Mouse (Mus musculus): ENCODE data around the gene Mc1r. TPM values are rescaled to one million over a fixed set of nuclear protein-coding genes. Genes with fewer than 3 reads are reported as not detected.
"Not testable (repeated sequence)": the region's sequence is repeated elsewhere in the genome, so short reads cannot be mapped to it uniquely, and the experiment has no call there.

The Mc1r gene
- total RNA-seq, 1 experiment from 2014 or later = not detected

GRCm38 (mm10) chr8:123427639-123428275, 20.9 kb downstream of the Mc1r start:
- no peak for ATAC-seq (replicated peaks; ENCODE audit: insufficient number of reproducible peaks, low FRiP score, low TSS enrichment, poor library complexity, severe bottlenecking)

DNA sequence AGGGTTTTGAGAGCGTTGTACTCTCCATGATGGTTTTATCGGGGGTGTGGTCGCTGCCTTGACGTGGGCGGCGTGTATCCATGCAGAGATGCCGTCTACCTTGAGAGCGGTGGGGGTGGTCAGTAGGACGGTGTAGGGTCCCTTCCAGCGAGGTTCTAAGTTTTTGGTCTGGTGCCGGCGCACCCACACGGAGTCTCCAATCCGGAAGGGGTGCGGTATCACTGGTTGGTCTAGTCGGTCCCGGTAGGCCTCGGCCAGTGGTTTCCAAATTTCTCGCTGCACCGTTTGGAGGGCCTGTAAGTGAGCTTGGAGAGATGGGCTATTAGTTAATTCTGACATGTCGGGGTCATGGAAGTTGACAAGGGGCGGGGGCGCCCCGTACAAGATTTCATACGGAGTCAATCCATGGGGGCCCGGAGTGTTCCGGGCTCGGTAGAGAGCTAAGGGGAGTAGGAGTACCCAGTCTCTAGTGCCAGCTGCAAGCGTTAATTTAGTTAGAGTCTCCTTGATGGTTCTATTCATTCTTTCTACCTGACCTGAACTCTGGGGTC, 21.5 kb downstream of the Mc1r start:
- no peak for ATAC-seq (replicated peaks; ENCODE audit: insufficient number of reproducible peaks, low FRiP score, low TSS enrichment, poor library complexity, severe bottlenecking)

DNA sequence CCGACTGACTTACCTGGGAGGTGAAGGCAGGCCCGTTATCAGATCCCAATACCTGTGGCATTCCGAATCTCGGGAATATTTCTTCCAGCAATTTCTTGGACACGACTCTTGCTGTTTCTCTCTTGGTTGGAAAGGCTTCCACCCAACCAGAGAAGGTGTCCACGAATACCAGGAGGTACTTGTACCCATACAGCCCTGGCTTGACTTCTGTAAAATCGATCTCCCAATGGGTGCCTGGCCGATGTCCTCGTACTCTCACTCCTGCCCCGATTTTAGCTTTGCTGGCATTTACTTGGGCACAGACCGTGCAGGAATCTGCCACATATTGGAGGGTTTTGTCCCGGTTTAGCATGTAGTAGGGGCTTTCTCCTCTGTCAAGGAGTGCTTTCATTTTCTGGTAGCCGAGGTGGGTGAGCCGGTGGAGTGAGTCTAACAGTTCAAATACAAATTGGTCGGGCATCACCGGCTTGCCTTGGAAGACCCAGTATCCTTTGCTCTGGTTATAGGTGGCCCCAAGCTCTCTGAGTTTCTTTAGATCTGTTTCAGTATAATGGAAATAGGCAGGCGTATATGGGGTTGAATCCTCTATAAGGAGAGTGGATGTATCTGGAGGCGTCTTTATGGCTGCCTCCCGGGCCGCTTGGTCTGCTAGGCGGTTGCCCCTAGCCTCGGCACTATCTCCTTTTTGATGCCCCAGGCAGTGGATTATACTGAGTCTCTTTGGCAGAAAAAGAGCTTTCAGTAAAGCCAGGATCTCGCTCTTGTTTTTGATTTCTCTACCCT, 22.2 kb downstream of the Mc1r start:
- ATAC-seq (replicated peaks; ENCODE audit: insufficient number of reproducible peaks, low FRiP score, low TSS enrichment, poor library complexity, severe bottlenecking) = no peak

DNA sequence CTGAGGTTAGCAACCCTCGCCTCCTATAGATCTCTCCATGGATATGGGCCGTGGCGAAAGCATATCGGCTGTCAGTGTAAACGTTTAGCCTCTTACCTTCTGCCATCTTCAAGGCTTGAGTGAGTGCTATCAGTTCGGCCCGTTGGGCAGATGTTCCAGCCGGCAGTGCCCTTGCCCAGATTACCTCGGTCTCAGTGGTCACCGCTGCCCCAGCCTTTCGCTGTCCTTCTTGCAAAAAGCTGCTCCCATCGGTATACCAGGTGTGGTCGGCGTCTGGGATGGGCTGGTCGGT, 22.8 kb downstream of the Mc1r start:
- not testable (repeated sequence) for ATAC-seq (replicated peaks; ENCODE audit: insufficient number of reproducible peaks, low FRiP score, low TSS enrichment, poor library complexity, severe bottlenecking)

DNA sequence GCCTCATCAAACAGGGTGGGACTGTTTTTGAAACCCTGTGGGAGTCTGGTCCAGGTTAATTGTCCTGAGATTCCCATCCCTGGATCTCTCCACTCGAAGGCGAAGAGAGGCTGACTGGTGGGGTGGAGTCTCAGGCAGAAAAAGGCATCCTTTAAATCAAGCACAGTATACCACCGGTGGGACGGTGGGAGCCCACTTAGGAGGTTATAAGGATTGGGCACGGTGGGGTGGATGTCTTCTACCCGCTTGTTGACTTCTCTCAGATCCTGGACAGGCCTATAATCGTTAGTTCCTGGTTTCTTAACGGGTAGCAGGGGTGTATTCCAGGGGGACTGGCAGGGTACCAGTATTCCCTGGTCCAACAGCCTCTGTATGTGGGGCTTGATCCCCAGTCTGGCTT, 24.0 kb downstream of the Mc1r start:
- not testable (repeated sequence) for ATAC-seq (replicated peaks; ENCODE audit: insufficient number of reproducible peaks, low FRiP score, low TSS enrichment, poor library complexity, severe bottlenecking)

GRCm38 (mm10) chr8:123431616-123432365, 24.9 kb downstream of the Mc1r start:
- no peak for ATAC-seq (replicated peaks; ENCODE audit: insufficient number of reproducible peaks, low FRiP score, low TSS enrichment, poor library complexity, severe bottlenecking)

GRCm38 (mm10) chr8:123432381-123432780, 25.5 kb downstream of the Mc1r start:
- no peak for ATAC-seq (replicated peaks; ENCODE audit: insufficient number of reproducible peaks, low FRiP score, low TSS enrichment, poor library complexity, severe bottlenecking)

DNA sequence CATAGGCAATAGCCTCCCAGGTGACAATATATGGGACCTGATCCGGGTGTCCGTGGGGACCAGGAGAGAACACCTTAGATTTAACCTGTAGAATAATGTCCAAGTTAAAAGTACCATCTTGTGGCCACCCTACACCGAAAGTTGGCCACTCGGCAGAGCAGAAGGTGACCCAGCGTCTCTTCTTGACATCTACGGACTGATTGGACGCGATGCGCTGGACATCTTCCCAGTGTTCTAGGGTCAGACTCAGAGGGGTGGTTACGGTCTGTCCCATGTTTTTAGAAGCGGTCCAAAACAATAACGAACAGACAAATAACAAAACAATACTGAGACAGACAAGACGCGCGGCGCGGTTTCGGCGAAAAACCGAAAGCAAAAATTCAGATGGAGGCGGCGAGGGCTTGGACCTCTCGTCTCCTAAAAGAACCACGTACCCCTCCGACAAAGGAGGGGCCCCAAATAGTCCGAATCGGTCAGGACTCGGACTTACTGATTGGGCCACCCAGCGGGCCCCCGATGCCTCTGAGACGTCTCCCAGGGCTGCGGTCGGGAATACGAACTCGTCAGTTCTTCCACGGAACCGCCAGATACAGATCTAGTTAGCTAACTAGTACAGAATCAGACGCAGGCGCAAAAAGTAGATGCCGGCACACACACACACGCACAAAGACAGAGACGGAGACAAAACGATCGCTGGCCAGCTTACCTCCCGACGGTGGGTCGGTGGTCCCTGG, 26.5 kb downstream of the Mc1r start:
- not testable (repeated sequence) for ATAC-seq (replicated peaks; ENCODE audit: insufficient number of reproducible peaks, low FRiP score, low TSS enrichment, poor library complexity, severe bottlenecking)

DNA sequence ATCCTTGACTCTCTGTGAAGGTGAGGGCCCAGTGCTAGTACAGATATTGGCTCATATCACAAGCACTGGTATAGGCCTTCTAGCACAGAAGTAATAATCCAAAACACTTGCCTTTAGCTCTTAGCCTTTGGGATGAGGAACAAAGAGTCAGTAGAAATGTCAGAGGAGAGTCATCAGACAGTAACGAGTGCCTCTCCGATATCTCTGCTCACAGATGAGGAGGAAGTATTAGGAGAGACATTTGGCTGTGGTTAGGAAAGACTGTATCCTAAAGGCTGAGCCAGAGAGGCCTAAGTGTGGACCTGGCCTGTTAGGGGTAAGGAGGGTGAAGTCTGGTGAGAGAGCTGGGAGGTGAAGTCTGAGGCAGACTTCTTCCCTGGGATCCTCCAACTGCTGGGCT, 34.9 kb downstream of the Mc1r start:
- no peak for ATAC-seq (replicated peaks; ENCODE audit: insufficient number of reproducible peaks, low FRiP score, low TSS enrichment, poor library complexity, severe bottlenecking)

- peak; percentile 2; the same call in 1 of the 2 replicates for ATAC-seq (replicated peaks; ENCODE audit: insufficient number of reproducible peaks, low FRiP score, low TSS enrichment, poor library complexity, severe bottlenecking)
Measured at GRCm38 (mm10) chr8:123442351-123442750, 35.4 kb downstream of the Mc1r start.

GRCm38 (mm10) chr8:123442871-123443575, 36.1 kb downstream of the Mc1r start:
- peak; percentile 88 for ATAC-seq (replicated peaks; ENCODE audit: insufficient number of reproducible peaks, low FRiP score, low TSS enrichment, poor library complexity, severe bottlenecking)

GRCm38 (mm10) chr8:123443576-123443921, 36.6 kb downstream of the Mc1r start:
- ATAC-seq (replicated peaks; ENCODE audit: insufficient number of reproducible peaks, low FRiP score, low TSS enrichment, poor library complexity, severe bottlenecking) = no peak

DNA sequence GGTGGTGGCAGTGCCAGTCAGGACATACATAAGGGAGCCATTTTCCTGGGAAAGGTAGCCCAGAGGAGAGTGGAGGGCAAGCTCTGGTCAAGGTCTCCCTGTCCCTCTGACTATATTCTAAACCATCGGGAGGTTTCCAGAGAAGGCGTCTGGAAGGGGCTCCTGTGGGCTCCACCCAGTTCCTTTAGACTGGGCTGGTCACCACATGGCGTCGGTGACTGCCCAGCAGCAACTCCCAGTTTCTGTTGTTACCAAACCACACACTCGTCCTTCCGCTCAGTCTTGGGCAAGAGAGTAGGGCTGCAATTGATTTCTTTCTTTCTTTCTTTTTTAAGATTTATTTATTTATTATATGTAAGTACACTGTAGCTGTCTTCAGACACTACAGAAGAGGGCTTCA, 37.2 kb downstream of the Mc1r start:
- ATAC-seq (replicated peaks; ENCODE audit: insufficient number of reproducible peaks, low FRiP score, low TSS enrichment, poor library complexity, severe bottlenecking) = 0 out of 2 replicates have a peak, but pooled peaks have one; percentile 49

DNA sequence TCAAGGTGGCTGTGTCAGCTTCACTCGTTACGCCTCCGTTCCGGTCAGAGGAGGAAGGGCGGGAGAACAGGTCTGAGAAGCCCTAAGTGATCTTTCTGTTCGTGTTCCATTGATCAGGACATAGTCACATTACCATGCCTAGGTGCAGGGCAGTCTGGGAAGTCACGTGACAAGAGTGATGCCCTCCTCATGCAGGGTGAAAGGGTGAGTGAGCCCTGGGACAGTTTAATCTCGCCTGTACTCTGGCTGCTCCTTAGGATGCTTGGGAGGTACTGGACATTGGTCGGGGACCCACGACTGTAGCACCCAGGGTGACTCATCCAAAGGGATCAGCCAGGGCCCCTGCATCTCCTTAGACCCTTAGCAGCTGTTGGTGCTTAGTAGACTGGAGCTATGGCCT, 39.1 kb downstream of the Mc1r start:
- no peak for ATAC-seq (replicated peaks; ENCODE audit: insufficient number of reproducible peaks, low FRiP score, low TSS enrichment, poor library complexity, severe bottlenecking)

GRCm38 (mm10) chr8:123446799-123447198, 39.9 kb downstream of the Mc1r start:
- no peak for ATAC-seq (replicated peaks; ENCODE audit: insufficient number of reproducible peaks, low FRiP score, low TSS enrichment, poor library complexity, severe bottlenecking)

DNA sequence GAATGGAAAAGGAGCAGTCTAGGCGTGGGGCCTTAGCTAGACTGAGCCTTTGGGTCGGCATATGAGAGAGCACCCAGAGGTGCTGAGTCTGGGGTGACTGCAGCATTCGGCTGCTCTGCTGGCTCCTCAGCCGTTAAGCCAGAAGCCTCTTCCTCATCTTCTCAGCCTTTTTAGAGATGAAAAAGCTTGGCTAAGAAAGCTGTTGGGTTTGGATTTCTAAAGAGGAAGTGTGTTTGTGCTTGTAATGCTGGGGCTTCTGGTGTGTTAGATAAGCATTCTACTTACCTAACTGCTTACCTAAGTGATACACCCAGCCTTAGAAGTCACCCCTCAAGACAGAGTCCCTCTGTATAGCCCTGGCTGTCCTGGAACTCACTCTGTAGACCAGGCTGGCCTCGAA, 43.9 kb downstream of the Mc1r start:
- ATAC-seq (replicated peaks; ENCODE audit: insufficient number of reproducible peaks, low FRiP score, low TSS enrichment, poor library complexity, severe bottlenecking) = no peak

DNA sequence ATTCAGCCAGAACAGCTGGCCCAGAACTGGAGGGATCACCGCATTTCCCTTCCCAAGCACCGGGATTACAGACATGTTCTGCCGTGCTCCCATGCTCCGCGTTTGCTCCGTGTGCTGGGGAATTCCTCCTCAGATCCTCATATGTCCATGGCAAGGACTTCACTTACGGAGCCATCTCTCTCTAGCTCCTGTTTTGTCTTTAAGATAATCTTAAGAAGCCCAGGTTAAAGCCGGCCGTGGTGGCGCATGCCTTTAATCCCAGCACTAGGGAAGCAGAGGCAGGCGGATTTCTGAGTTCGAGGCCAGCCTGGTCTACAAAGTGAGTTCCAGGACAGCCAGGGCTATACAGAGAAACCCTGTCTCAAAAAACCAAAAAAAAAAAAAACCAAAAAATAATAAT, 44.8 kb downstream of the Mc1r start:
- not testable (repeated sequence) for ATAC-seq (replicated peaks; ENCODE audit: insufficient number of reproducible peaks, low FRiP score, low TSS enrichment, poor library complexity, severe bottlenecking)

GRCm38 (mm10) chr8:123452149-123452548, 45.2 kb downstream of the Mc1r start:
- no peak for ATAC-seq (replicated peaks; ENCODE audit: insufficient number of reproducible peaks, low FRiP score, low TSS enrichment, poor library complexity, severe bottlenecking)

All from monocyte, adult 5-6 weeks (primary cell).